Comparison of ENCODE assay signal across 17 mouse cellular contexts in the genomic region with DNA sequence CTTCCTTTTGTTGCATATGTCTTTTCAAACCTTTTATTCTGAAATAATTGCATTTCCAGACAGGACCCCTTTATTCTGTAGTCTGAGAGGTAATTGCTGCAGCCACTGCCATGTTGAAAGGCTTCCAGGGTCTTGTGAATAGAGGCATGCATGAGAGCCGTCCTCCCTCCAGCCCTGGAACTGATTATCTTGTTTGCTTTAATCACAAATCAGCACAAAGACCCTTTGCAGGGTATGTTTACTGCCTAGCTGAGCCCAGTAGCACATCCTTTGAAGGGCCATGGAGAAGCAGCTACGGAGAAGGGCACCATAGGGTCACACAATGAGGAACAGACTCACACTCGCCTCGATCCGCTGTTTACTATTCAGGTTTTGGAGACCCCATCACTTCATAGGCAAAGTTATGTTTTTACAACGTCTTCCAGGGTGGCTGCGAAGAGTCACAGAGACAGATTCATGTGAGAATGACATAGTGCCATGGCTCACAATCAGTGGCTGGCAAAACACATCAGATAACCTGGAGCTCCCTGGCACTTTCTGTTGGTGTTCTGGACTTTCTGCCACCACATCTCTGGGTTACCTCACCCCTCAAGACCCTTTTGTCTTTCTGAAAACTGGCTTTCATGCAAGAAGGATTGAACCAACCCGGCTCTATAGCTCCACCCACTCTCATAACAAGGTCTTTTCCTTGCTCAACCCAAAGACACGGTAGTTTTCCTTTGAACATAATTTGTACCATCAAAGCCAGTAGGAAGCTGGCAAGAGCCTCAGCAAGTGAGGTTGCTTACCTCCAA.
A peak's percentile ranks its signal among the peaks of the same experiment; 100 is the strongest.
DNase-seq lines count a peak whose midpoint lies in the region; ATAC-seq lines count a peak whose summit lies in the region.
"Had no signal": no experiment of that assay in that cellular context is flagged by ENCODE, and none has a peak within 500 bp of the region (broad histone marks: within the 10 kb centered on the region; RNA-seq: fewer than 3 reads in every experiment).

No protein-coding gene starts in this region.

- no peak overlapping the region for H3K9ac ChIP-seq in neural tube, embryonic 14.5 days (replicated peaks; ENCODE audit: low read depth, low read length)
- H3K9ac ChIP-seq in embryonic facial prominence, embryonic 11.5 days (replicated peaks; ENCODE audit: low read length): no peak overlapping the region
- H3K9ac ChIP-seq in forebrain, embryonic 15.5 days (replicated peaks): no peak overlapping the region
- H3K9ac ChIP-seq: embryonic facial prominence, embryonic 15.5 days; limb, embryonic 15.5 days had no signal

- H3K4me1 ChIP-seq in neural tube, embryonic 14.5 days (ENCODE audit: control insufficient read depth, insufficient read depth, low read length): 0 out of 2 replicates have a peak, but pooled peaks cover 7% of the 10 kb centered on the region
- no peaks in the 10 kb centered on the region for H3K4me1 ChIP-seq in embryonic facial prominence, embryonic 11.5 days (ENCODE audit: control insufficient read depth, insufficient read depth, low read length)
- peaks cover 27% of the 10 kb centered on the region for H3K4me1 ChIP-seq in forebrain, embryonic 15.5 days
- H3K4me1 ChIP-seq: embryonic facial prominence, embryonic 15.5 days had no signal

- H3K4me2 ChIP-seq in neural tube, embryonic 14.5 days (ENCODE audit: low read depth, low read length): no peak overlapping the region
- no peak overlapping the region for H3K4me2 ChIP-seq in embryonic facial prominence, embryonic 11.5 days (ENCODE audit: low read depth, low read length)
- no peak overlapping the region for H3K4me2 ChIP-seq in forebrain, embryonic 15.5 days (replicated peaks)
- H3K4me2 ChIP-seq: embryonic facial prominence, embryonic 15.5 days; limb, embryonic 15.5 days had no signal

- WGBS in neural tube, embryonic 14.5 days: 39% methylated on average over 9 of the region's 9 CpGs
- WGBS in embryonic facial prominence, embryonic 11.5 days: 22% methylated on average over 9 of the region's 9 CpGs
- 13% methylated on average over 9 of the region's 9 CpGs for WGBS in forebrain, embryonic 15.5 days

- no peak overlapping the region for H3K4me3 ChIP-seq in neural tube, embryonic 14.5 days (ENCODE audit: low read depth, low read length)
- H3K4me3 ChIP-seq in embryonic facial prominence, embryonic 11.5 days (ENCODE audit: low read depth, low read length): no peak overlapping the region
- no peak overlapping the region for H3K4me3 ChIP-seq in forebrain, embryonic 15.5 days
- H3K4me3 ChIP-seq: embryonic facial prominence, embryonic 15.5 days; heart, adult 2 months; limb, embryonic 15.5 days had no signal

- no peak for DNase-seq in neural tube, embryonic 10.5 days (ENCODE audit: extremely low spot score, low spot score)
- DNase-seq in embryonic facial prominence, embryonic 11.5 days (ENCODE audit: low spot score): peak; percentile 82
- DNase-seq in thymus, postnatal 4 days: no peak
- DNase-seq in right cerebral cortex, postnatal 36 days (ENCODE audit: low spot score in 2 of 2): no peak
- DNase-seq in adipocyte (ENCODE audit: low spot score): no peak
- DNase-seq: adrenal gland, postnatal 36 days; cerebellum, postnatal 10 days; heart, adult 2 months; kidney, adult 11 months; kidney, postnatal 25 days; layer of hippocampus, adult 9-11 months; lung, postnatal 10 days had no signal

- H3K36me3 ChIP-seq in neural tube, embryonic 14.5 days (ENCODE audit: control insufficient read depth, insufficient read depth, low read length): no peaks in the 10 kb centered on the region
- H3K36me3 ChIP-seq in embryonic facial prominence, embryonic 11.5 days (replicated peaks; ENCODE audit: control insufficient read depth, insufficient read depth, low read depth, low read length): no peaks in the 10 kb centered on the region
- 0 out of 2 replicates have a peak, but pooled peaks cover 3% of the 10 kb centered on the region for H3K36me3 ChIP-seq in forebrain, embryonic 15.5 days
- H3K36me3 ChIP-seq: embryonic facial prominence, embryonic 15.5 days; limb, embryonic 15.5 days had no signal

- no peaks in the 10 kb centered on the region for H3K9me3 ChIP-seq in neural tube, embryonic 14.5 days (ENCODE audit: control insufficient read depth, low read length)
- H3K9me3 ChIP-seq in embryonic facial prominence, embryonic 11.5 days (replicated peaks; ENCODE audit: control insufficient read depth, low read length): no peaks in the 10 kb centered on the region
- H3K9me3 ChIP-seq in forebrain, embryonic 15.5 days: no peaks in the 10 kb centered on the region
- H3K9me3 ChIP-seq: embryonic facial prominence, embryonic 15.5 days; limb, embryonic 15.5 days had no signal

- ATAC-seq in neural tube, embryonic 14.5 days (ENCODE audit: low read depth): peak; percentile 40; the same call in 1 of the 2 replicates
- 0 out of 2 replicates have a peak, but pooled peaks have one; percentile 54 for ATAC-seq in embryonic facial prominence, embryonic 11.5 days (replicated peaks; ENCODE audit: insufficient number of reproducible peaks, low FRiP score, low TSS enrichment, low read depth)
- ATAC-seq in forebrain, embryonic 15.5 days (replicated peaks): peak; percentile 71
- ATAC-seq: Patski had no signal

- H3K27ac ChIP-seq in neural tube, embryonic 14.5 days (ENCODE audit: low read depth, low read length): no peak overlapping the region
- H3K27ac ChIP-seq in embryonic facial prominence, embryonic 11.5 days (replicated peaks; ENCODE audit: low read depth, low read length): peak overlapping the region; percentile 31
- H3K27ac ChIP-seq in forebrain, embryonic 15.5 days (replicated peaks): peak overlapping the region; percentile 67
- H3K27ac ChIP-seq: embryonic facial prominence, embryonic 15.5 days; heart, adult 2 months; limb, embryonic 15.5 days had no signal

- H3K27me3 ChIP-seq in neural tube, embryonic 14.5 days (ENCODE audit: control insufficient read depth, insufficient read depth, low read length): no peaks in the 10 kb centered on the region
- H3K27me3 ChIP-seq in embryonic facial prominence, embryonic 11.5 days (ENCODE audit: control insufficient read depth, insufficient read depth, low read length): no peaks in the 10 kb centered on the region
- H3K27me3 ChIP-seq in forebrain, embryonic 15.5 days: no peaks in the 10 kb centered on the region
- H3K27me3 ChIP-seq: embryonic facial prominence, embryonic 15.5 days; limb, embryonic 15.5 days; Patski had no signal
